Mouse (Mus musculus): Measurements from ENCODE around the gene Ranbp3l.

The Ranbp3l gene

GRCm38 (mm10) chr15:9100446-9101077, 132.8 kb downstream of the Ranbp3l start:
- no peak for DNase-seq

DNA sequence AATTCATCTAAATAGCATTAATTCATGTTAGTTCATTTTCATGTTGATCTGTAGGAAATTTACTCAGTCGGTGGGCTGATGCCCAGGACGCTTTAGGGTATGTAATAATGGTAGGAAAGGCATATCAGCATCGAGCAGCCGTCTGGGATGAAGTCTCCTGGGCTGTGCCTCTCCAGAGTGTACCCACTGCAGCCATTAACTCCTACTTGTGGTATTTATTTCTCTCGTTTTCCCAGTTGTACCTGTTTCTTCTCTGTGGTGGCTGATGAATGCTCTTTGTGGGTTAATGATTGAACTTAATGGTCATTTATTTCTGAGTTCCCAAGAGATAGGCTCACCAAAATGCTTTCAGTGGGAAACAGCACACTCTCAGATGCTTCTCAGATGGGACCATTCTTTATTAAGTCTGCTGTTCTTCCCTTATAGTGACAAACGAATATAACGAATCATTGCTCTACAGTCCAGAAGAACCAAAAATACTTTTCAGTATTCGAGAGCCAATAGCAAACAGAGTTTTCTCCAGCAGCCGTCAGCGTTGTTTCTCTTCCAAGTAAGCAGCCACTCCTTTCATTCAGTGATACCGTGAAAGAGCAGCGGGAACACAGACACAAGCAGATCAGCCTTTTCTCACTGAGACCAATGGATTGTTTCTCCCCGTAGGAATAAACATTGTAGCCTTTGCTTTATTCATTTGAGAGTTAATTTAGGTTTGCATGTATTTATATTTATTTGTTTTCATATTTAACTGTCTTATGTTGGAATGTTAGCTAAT, 138.7 kb downstream of the Ranbp3l start:
- no peak for DNase-seq

DNA sequence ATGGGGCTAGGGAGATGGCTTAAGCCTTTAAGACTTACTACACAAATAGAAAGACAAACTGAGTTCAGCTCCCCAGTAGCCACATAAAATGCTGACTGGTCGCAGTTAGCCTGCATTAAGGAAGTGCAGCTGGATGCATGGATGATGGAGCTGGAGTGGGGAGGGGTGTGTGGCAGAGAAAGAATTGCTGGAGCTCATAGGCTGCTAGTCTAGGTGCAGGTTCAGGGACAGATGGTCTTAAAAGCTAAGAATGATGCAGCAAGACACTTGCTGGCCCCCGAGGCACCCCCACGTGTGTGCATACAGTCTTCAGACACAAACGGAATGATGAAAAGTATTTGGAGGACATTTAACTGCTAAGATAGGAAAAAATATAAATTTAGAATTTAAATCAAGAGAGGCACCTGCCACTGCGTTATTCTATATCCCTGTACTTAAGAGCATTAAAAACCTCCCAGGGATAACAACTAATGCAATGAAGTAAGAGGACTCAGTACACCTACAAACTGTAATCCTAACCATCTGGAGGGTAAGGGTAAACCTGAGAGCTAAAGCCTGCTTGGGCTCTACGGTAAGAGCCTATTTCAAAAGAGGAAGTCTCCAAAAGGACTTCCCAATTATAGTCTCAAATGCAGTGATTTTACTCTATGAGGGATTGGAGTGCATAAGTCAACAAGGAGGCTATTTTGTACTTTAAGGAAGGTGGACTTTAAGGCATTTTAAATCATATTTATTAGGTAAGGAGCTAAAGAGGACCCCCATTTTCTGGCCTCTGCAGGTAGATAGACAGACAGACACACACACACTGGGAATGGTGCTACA, 143.0 kb downstream of the Ranbp3l start:
- DNase-seq, result no peak

- no peak for DNase-seq
Observed at GRCm38 (mm10) chr15:9111648-9112047, 143.9 kb downstream of the Ranbp3l start.

GRCm38 (mm10) chr15:9113556-9113955, 145.8 kb downstream of the Ranbp3l start:
- no peak for DNase-seq

- DNase-seq, result no peak
Observed at GRCm38 (mm10) chr15:9114131-9114530, 146.4 kb downstream of the Ranbp3l start.

DNA sequence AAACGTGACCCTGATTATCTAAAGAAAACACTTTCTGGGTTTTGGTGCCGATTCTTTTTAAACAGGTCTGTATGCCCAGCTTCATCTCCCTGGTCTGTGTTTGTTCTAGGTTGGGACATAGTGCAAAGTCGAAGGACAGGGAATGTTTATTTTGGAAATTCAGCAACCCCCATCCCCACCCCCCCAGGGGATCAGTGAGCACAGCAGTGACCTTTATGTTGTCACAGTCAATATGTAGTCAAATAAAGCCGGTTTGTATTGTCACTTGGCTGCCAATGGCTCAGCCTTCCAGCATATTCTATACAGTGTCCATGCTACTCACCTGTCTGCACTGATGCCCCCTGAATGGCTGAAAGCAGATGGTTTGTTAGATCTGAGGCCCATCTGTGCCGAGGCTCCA, 146.8 kb downstream of the Ranbp3l start:
- DNase-seq, result no peak
